Mouse (Mus musculus): ENCODE data around the gene Disc1. TPM values are rescaled to one million over a fixed set of nuclear protein-coding genes. Genes with fewer than 3 reads are reported as not detected.

The Disc1 gene
- total RNA-seq, 2 experiments from 2014 or later = 0.61 to 1.0 TPM

DNA sequence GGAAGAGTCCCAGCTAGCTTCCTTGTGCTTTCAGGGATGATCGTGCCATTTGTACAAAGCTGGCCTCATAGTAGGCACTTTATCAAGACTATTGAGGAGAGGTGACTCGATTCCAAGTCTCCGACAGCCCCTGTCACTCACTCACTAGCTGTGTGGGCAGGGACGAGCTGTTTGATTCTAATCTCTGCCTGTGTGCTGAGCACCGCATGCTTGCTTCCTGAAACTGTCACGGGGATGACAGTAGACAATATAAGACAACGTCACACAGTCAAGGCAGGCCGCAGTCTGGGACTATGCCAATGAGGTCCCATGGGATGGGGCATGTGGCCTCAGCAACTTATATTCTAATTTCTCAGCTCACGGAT lies 13.6 kb downstream of the Disc1 start:
- DNase-seq = peak; percentile 29

DNA sequence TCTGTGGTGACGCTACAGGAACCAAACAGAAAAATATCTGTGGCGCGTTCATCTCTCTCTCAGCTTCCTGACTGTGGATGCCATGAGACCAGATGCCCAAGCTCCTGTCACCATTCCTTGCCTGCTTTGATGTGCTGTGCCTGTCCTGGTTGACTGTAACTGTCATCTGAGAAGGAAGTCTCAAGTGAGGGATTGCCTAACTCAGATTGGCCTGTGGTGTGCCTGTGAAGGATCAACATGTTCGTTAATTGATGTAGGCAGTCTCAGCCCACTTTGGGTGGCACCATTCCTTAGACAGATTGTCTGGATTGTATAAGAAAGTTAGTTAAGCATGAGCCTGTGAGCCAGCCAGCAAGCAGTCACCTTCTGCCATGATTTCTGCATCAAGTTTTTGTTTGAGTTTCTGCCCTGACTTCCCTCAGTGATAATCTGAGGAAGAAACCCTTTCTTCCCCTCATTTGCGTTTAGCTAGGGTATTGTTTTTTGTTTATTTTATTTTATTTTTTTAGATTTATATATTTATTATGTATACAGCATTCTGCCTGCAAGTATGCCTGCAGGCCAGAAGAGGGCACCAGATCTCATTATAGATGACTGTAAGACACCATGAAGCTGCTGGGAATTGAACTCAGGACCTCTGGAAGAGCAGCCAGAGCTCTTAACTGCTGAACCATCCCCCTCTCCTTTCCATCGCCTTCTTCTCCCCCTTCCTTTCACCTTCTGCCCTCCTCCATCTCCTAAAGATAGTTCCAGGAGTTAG lies 14.3 kb downstream of the Disc1 start:
- DNase-seq = no peak

DNA sequence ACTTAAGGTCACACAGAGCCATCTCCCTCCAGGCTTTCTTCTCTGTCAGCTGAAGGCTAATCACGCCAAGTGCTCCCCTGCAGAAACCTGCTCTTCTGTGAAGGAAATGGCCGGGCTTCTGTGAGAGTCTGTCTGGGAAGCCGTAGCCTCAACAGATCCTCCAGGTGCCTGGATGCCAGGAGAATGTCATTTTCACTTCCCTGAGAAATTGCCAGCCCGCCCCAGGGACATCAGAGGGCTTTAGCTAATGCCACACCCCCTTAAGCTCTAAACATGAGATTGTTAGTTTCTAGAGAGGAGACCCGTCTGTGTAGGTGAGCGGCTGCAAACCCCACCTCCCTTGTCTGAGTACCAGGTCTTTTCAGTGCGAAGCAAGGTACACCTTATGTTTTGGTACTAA lies 15.3 kb downstream of the Disc1 start:
- DNase-seq = no peak

DNA sequence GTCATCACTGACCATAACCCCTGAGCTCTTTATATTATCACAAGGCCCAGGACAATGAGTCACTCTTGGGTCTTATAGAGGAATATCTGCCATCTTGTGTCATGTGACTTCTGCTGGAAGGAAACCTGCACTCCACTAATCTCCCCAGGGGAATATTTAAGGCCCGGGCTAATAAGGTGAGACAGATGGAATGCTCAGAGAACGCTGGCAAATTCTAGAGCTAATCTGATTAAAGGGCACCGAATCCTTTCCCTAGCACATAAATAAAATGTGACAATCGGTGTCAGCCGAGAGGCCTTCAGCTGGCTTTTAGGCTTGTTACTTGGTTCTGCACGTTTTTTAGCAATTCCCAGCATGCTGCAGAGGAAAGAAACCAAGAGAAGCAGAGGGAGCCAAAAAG lies 15.7 kb downstream of the Disc1 start:
- no peak for DNase-seq

DNA sequence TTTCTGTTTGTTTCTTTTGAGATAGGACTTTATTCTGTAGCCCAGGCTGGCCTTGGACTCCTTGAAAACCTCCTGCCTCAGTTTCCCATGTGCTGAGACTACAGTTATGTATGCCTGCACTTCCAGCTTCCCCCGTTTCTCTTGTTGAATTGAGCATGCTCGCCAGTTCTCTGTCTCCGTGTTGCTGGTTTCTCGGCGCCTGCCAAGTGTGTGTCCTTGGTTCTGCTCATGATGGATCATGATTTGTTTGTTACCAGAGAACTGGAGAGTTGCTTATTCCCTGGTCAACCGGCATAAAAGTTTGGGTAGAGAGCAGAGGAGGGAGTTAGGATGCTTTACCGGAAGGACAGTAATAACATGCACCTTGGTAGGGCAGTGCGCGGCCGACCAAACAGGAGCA lies 20.1 kb downstream of the Disc1 start:
- DNase-seq = no peak

DNA sequence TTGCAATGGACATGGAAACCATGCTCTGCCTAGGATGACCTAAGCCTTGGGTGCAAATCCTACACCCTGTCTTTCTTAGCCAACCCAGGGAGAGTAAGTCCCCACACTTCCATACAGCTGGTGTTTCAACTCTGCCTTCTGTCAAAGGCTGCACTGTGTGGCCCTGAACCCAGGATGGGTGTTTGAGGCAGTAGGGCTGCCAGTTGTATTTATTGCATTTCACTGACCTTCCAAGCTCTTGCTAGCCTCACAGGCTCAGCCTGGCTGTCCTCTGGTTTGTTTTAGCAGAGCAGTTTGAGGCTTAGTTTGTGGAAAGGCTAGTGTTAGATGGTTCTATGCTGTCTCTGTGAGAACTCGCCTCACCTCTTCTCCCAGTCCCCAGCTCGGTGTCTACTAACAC lies 20.6 kb downstream of the Disc1 start:
- DNase-seq = no peak

DNA sequence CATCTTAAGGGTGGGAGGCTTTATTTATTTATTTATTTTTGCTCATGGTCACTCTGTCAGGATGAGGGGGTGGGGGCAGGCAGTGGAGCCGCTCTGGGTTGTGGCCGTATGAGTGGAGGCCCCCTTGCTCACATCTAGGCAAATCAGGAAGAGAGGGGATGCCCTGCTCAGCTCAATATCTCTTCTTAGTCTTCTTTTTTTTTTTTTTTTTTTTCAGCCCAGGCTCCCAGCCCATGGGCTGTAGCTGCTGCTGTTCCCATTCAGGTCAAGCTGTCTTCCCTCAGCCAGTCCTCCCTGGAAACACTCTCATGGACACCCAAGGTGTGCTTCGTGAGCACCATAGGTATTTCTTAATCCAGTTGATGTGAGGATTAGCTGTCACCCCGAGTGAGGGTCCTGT lies 21.4 kb downstream of the Disc1 start:
- DNase-seq = no peak

DNA sequence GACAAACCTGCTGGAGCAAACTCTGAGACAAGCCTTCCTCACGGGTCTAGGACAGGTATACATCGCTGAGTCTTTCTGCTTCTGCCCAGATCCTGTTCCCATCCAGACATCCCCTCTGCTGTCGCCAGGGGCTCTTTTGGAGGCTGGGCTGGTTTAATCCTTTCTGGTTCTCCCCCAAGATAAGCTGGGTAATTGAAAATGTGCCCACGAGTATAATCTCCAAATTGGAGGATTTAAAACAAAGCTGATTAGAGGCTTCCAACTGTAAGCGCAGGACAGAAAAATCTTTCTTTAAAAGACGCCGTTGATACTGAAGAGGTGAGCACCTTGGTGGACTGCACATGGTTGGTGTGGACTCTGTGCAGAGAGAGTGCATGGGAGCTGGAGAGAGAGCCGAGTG lies 23.3 kb downstream of the Disc1 start:
- no peak for DNase-seq

DNA sequence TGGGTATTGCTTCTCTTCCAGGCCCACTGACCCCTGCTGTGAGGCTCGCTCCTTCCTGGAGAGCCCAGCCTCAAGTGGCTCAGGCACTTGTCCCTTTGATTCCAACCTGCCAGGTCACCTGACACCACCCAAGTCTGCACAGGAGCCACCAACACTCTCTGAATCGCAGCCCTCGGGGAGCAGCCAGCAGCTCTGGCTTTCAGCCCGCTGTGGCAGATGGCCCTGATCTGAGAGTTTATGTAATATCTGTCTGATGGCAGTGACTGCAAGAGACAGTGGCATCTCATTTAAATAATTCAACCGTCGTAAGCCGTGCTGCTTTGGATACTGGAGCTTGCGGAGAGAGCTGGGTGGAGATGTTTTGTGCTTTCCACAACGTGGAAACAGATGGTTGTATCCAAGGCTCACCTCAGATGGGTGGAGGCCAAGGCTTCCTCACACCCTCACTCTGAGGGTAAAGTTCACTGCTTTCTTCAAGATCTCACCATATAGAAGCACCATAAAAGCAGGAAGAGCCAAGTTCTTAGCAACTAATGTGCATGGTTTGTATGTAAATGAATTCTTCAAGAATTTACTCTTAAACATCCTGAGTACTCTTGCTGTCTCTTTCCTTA lies 24.9 kb downstream of the Disc1 start:
- peak; percentile 83 for DNase-seq

DNA sequence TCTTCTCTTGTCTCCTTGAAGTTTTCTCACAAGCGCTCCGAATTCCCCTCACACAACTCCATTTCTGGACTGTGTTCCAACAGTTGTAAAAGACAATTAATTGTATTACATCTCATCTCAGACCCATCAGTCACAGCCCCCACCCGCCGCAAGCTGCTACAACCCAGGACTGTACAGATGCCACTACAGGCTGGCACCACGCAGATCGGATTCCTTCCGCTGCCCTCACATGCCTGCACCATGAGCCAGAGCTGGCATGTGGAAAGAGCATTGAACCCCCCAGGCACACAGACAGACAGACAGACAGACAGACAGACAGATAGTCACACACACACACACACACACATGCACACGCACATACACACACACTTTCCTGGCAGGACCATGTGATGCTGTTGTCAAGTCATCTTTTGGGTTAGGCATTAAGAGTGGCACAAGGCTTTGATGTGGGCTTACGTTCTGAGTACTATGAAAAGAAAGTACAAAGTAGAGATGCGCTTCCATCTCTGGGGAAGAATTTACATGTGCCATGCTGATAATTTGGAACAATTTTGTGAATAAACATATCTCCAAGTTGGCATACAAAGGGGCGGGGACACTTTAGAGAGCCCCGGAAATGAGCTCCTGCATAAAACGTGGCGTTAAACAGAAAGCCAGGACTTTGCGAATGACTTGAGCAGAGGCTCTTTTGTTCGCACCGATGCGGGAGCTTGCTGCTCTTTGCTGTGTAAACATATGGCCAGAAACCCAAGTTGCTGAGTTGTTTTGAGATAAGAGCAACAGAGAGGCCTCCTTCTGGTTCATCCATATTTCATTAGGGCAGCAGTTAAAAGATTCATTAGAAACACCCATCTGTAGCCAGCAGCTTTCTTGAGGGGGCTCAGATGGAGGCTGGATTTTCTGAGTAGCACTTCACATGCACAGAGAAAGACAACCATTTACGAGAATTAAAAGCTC lies 26.7 kb downstream of the Disc1 start:
- no peak for DNase-seq

DNA sequence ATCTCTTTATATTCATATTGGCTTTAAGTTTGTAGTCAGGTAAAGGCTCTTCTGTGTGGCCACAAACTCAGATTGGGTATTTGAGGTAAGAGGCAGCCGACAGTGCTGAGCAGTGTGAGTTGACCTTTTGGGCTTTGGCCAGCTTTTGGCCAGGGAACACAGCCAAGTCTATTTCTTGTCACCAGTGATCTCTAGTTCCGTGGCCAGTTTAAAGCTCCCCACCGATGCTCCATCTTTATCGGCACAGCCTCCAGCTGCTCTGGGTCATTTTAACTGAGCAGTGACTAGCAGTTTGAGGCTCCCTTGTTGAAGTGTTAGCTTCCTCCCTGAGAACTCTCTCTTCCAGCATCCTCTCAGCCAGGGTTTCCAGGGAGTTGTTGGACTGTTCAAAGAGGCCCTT lies 29.8 kb downstream of the Disc1 start:
- DNase-seq = peak; percentile 52

DNA sequence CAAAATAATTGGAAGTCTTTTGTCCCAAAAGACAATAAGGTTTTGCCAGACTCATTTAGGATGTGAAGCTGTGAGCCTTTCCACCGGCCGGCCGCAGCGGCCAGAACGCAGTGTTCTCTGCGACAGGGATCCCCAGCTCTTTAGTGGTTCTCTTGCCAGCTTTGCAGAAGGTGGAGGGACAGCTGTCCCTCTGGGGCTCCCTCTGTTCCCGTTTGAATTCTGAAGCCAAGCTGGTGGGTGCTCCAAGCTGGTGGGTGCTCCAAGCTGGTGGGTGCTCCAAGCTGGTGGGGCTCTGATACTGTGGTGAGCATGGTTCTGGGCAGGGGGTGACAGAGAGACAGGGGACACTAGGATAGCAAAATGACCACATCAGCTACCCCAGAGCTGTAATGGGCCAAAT lies 30.5 kb downstream of the Disc1 start:
- DNase-seq = peak; percentile 16

DNA sequence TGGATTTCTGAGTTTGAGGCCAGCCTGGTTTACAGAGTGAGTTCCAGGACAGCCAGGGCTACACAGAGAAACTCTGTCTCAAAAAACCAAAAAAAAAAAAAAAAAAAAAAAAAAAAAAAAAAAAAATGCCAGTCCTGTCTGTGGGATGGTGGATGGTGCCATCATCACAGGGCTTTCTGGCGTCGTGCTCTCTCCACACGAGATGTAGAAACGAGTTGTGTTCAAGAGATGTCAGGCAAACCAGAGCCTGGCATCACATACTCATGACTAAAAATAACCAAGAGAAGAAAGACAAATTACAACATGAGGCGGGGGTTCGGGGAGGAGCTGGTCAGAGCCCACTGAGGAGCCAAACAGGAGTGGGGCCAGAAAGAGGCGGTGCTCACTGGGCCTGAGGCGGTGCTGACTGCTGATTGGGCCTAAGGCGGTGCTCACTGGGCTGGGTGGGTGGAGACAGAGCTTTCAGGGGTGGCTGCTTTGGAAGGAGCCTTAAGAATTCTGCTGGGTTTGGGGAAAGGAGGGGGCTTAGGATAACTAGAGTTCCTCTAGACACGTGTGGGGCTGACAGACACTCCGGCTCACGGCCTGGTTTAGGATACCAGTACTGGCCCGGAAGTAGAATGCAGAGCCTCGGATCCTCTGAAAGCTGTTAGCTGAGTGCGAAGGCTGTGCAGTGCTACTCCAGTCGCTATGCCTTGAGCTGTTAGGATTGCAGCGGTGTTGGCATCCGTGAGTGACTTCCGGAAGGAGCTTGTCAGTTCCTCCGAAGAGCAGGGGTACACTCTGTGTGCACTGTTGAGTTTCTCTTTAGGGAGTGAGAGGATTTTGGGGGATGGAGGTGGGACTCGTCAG lies 37.1 kb downstream of the Disc1 start:
- DNase-seq = peak; percentile 73

DNA sequence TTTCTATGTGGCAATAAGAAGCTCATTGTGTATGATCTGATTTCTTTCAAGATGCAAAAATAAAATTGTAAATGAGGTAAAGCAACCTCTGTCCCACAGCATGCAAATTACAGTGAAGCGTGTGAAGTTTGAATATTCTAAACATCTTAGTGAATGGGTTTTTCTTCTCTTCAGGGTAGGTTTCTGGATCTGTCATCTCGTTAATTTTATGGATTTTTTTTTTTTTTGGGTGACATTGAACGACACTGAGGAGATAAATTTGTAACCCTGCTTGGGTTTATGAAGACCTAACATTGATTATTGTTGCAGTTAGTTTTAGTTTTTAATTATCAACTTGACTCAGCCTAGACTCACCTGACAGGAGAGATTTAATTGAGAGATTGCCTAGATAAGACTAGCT lies 43.1 kb downstream of the Disc1 start:
- no peak for DNase-seq

DNA sequence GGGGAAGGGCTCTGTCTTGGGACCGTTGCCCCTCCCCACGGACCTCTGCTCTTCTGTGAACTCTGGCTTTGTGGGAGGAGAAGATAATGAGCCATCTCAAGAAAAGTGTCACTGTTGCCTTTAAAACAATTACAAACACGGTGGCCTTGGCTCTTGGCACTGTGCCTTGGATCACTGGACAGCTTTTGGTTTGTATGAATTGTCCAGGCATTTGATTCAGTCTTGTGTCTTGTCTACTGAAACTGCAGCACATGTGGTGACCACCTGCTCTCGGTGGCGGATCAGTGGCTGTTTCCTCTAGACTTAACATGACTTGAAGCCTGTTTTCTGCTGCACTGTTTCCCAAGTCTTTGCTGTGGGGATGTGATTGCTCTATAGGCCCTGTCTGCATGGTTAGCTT lies 44.1 kb downstream of the Disc1 start:
- DNase-seq = no peak

DNA sequence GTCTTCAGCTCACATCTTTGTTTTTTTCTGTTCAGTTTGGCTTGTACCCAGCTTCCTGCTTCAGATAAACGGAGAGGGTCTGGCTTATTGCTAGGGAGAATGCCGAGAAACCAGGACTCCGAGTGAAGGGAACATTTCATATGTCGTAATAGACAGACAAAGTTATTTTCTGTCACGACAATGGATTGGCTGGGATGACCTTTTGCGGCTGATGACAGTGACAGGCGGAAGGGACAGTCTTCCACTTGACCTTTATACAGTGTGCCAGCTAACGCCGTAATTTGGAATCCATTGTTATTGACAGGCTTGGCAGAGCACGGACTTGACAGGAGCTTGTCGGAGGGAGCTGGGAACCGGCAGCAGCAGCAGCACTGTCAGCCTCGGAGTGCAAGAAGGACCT lies 48.3 kb downstream of the Disc1 start:
- no peak for DNase-seq

DNA sequence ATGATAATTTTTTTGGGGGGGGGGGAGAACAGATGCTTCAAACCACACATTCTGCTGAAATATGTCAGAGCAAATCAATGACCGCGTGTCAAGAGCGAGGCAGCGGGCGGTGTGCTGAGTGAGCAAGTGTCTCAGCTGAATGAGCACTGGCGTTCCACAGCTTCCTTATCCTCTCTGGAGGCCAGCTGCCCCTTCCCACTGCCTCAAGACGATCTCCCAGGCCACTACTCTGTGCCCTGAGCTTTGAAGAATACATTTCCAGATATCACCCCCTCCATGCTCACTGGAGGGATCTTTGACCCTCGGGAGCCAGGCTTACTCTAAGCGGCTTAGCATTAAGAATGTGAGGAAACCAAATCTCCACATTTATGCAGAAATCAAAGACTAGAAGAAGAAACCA lies 59.2 kb downstream of the Disc1 start:
- DNase-seq = no peak

DNA sequence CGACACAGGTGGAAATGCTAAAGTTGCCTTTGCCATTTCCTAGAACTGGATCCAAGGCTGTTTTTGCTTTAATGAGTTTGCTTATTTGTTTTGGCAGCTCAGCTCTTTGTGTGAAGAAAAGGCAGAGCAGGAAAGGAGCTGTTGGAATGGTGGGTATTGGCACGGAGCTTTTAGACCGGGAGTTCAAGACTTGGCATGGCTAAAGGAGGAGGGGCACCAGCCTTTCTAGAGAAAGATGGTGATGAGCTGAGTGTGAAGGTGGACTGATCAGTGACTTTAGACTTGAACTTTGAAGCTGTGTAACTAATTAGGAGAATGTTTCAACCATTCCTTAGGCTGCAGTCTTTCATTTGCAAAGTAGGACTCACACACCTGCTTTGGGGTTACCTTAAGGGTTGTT lies 59.8 kb downstream of the Disc1 start:
- no peak for DNase-seq

DNA sequence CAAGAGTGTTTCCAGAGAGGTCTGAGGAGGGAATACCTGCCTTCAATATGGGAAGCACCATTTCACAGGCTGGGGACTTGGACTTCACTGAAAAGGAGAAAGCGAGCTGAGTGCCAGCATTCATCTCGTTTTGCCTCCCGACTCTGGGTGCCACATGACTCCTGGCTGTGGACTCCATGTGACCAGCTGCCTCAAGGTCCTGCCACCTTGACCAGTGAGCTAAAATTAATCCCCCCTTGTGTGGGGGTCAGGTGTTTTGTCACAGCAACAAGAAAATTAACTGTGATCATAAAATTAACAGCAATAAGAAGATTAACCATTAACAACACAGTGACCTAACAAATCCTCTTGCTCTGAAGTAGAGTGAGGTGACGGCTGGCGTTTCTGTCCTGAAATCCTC lies 61.3 kb downstream of the Disc1 start:
- DNase-seq = no peak

DNA sequence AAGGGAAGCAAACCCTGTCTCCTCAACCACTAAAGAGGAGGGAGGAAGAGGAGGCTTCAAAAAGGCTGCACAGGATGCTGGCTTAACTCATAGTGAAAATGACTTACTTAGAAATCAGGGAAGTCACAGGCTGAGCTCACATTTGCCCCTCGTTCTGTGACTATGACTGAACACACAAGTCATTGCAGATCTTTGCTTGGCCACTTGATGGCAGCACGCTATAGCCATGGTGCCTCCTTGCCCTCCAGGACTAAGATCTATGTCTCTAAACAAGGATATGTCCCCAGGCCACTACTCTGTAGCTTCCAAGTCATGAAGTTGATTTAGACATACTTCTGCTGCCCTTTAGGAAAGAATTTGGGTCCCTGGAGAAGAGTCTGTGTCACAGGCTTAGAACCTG lies 62.6 kb downstream of the Disc1 start:
- DNase-seq = no peak

DNA sequence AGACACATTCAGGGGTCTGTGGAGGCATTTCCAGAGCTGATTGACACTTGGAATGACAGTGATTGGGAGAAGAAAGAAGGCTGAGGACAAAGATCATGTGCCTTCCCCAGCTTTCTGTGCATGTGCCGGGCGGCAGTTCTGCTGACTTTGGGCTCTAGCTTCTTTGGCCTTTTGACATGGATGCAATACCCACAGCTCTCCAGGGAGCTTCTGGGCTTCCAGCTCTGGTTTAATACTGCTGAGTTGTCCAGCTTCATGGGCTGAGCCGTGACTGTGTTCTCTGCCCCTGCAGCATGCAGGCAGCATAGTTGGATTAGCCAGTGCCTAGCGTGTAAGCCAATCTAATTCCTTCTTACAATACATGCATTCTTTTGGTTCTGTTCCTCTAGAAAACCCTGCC lies 72.5 kb downstream of the Disc1 start:
- no peak for DNase-seq

DNA sequence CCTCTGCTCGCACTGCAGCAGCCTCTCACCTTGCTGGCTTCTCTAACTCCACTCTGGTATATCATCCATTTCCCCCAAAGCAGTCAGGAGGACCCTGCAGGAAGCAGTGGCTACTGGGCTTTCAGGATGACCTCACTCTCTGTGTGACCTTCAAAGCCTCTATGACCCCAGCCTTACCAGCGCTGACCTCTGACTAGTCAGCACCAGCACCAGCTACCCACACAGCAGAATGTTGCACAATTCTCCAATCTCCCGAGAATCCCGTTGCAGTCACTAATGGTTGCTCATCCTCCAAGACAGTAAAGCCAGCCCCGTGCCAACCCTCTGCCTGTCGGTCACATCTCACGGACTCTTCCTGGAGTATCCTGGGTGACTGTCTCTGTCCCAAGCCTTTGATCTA lies 73.6 kb downstream of the Disc1 start:
- no peak for DNase-seq
